Mouse (Mus musculus): ENCODE measurements around the gene Heatr5a.

Heatr5a gene

GRCm38 (mm10) chr12:51970352-51971069, 610 bp downstream of the Heatr5a start:
- no peak for DNase-seq (ENCODE audit: low read depth)

GRCm38 (mm10) chr12:51969876-51970275, 1.2 kb downstream of the Heatr5a start:
- no peak for DNase-seq (ENCODE audit: low read depth)

- no peak for DNase-seq (ENCODE audit: low read depth)
Observed at GRCm38 (mm10) chr12:51969092-51969491, 2.0 kb downstream of the Heatr5a start.

GRCm38 (mm10) chr12:51967915-51968595, 3.1 kb downstream of the Heatr5a start:
- DNase-seq (ENCODE audit: low read depth), result no peak

- DNase-seq (ENCODE audit: low read depth), result no peak
Observed at GRCm38 (mm10) chr12:51957626-51958025, 13.5 kb downstream of the Heatr5a start.

- DNase-seq (ENCODE audit: low read depth), result no peak
Observed at GRCm38 (mm10) chr12:51952309-51952708, 18.8 kb downstream of the Heatr5a start.

- no peak for DNase-seq (ENCODE audit: low read depth)
Observed at GRCm38 (mm10) chr12:51947498-51947945, 23.6 kb downstream of the Heatr5a start.

GRCm38 (mm10) chr12:51945331-51945730, 25.8 kb downstream of the Heatr5a start:
- no peak for DNase-seq (ENCODE audit: low read depth)

GRCm38 (mm10) chr12:51939848-51940247, 31.3 kb downstream of the Heatr5a start:
- no peak for DNase-seq (ENCODE audit: low read depth)

- DNase-seq (ENCODE audit: low read depth), result no peak
Observed at GRCm38 (mm10) chr12:51937938-51938337, 33.2 kb downstream of the Heatr5a start.

GRCm38 (mm10) chr12:51929630-51930029, 41.5 kb downstream of the Heatr5a start:
- no peak for DNase-seq (ENCODE audit: low read depth)

- DNase-seq (ENCODE audit: low read depth), result no peak
Observed at GRCm38 (mm10) chr12:51917191-51917590, 53.9 kb downstream of the Heatr5a start.

GRCm38 (mm10) chr12:51914903-51915670, 56.0 kb downstream of the Heatr5a start:
- DNase-seq (ENCODE audit: low read depth), result no peak

GRCm38 (mm10) chr12:51909202-51909601, 61.9 kb downstream of the Heatr5a start:
- no peak for DNase-seq (ENCODE audit: low read depth)

GRCm38 (mm10) chr12:51907543-51907942, 63.6 kb downstream of the Heatr5a start:
- no peak for DNase-seq (ENCODE audit: low read depth)

- no peak for DNase-seq (ENCODE audit: low read depth)
Observed at GRCm38 (mm10) chr12:51900551-51900950, 70.6 kb downstream of the Heatr5a start.

- no peak for DNase-seq (ENCODE audit: low read depth)
Observed at GRCm38 (mm10) chr12:51896901-51897300, 74.2 kb downstream of the Heatr5a start.

GRCm38 (mm10) chr12:51888609-51889008, 82.5 kb downstream of the Heatr5a start:
- no peak for DNase-seq (ENCODE audit: low read depth)

GRCm38 (mm10) chr12:51887301-51888290, 83.5 kb downstream of the Heatr5a start:
- no peak for DNase-seq (ENCODE audit: low read depth)

- DNase-seq (ENCODE audit: low read depth), result no peak
Observed at GRCm38 (mm10) chr12:51886369-51886768, 84.8 kb downstream of the Heatr5a start.

GRCm38 (mm10) chr12:51884801-51885200, 86.3 kb downstream of the Heatr5a start:
- DNase-seq (ENCODE audit: low read depth), result no peak

Measured in c-Kit-positive CD71-negative TER-119-negative erythroid progenitor cells, embryonic 14.5 days (primary cell).